Mouse (Mus musculus) ES-Bruce4 (cell line): ENCODE results near the gene 9930104L06Rik. TPM values are rescaled to one million over a fixed set of nuclear protein-coding genes. Genes with fewer than 3 reads are reported as not detected.

Experiments used
- H3K27ac ChIP-seq: 2 replicates; pipeline ENCODE4 v1.5.1; 2012; ENCODE audit warnings: low read length, inconsistent platforms; ENCODE audit not compliant: insufficient read depth
- H3K27me3 ChIP-seq: 2 replicates; pipeline ENCODE4 v1.6.1; 2012; ENCODE audit warnings: mild to moderate bottlenecking, low read length, inconsistent platforms; ENCODE audit not compliant: control insufficient read depth, poor library complexity, insufficient read depth, severe bottlenecking
- H3K36me3 ChIP-seq: 2 replicates; pipeline ENCODE4 v1.6.1; 2012; ENCODE audit warnings: inconsistent platforms, mild to moderate bottlenecking, low read length, moderate library complexity; ENCODE audit not compliant: control insufficient read depth, poor library complexity, insufficient read depth, severe bottlenecking
- H3K4me1 ChIP-seq: one replicate; pipeline ENCODE4 v1.8.1; 2011; ENCODE audit warnings: low read length; ENCODE audit not compliant: control insufficient read depth, insufficient read depth
- H3K4me3 ChIP-seq: 2 replicates; pipeline ENCODE4 v1.5.1; 2011; ENCODE audit warnings: low read depth, mild to moderate bottlenecking, low read length
- H3K9ac ChIP-seq: 2 replicates; pipeline ENCODE4 v1.6.1; 2012; ENCODE audit warnings: low read depth, mild to moderate bottlenecking, inconsistent platforms; ENCODE audit not compliant: poor library complexity, severe bottlenecking
- H3K9me3 ChIP-seq: replicated peaks from 2 replicates; pipeline ENCODE4 v1.6.1; 2012; ENCODE audit warnings: mild to moderate bottlenecking, low read length, inconsistent platforms; ENCODE audit not compliant: control insufficient read depth, poor library complexity, insufficient read depth, severe bottlenecking
- CTCF ChIP-seq: IDR thresholded peaks from one replicate; pipeline ENCODE4 v1.8.1; 2011; ENCODE audit warnings: low read depth, low read length
- EP300 ChIP-seq: IDR thresholded peaks from 2 replicates; pipeline ENCODE4 v1.6.1; 2011; ENCODE audit warnings: low read depth, low read length; ENCODE audit not compliant: insufficient read depth
- POLR2A ChIP-seq: IDR thresholded peaks from one replicate; pipeline ENCODE4 v1.8.1; 2011; ENCODE audit warnings: low read length; ENCODE audit not compliant: insufficient read depth
- polyA plus RNA-seq: library from polyadenylated mRNA; stranded (reverse); fragments of >200 nt; gene quantifications from 2 replicates; pipeline ENCODE4 v1.2.4, GENCODE M21; 2011; ENCODE audit warnings: low read depth; ENCODE audit not compliant: missing spikeins, insufficient read depth, insufficient read length

Gene 9930104L06Rik
- polyA plus RNA-seq, 1 experiment: 15.2 TPM

DNA sequence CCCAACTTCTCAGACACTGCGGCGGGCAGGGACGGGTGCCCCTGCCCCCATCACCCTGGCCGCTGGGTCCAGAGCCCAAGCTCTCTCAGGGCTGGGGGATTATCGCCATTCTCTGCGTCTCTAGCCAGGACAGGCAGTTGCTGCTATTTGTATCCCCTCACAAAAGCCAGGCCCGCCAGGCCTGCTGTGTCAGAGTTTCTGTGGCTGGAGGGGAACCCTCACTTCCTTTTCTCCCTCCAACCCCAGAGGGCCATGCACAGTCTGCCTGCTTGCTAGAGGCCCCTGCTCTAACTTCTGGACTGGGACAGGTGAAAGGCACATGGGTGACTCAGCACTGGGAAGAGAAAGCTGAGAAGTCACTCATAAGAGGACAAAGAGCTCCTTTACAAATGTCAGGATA lies 53.5 kb downstream of the 9930104L06Rik start:
- H3K9ac ChIP-seq: 0 out of 2 replicates have a peak overlapping the region, but pooled peaks have one; percentile 40

More for the DNA sequence above, 53.5 kb downstream of the 9930104L06Rik start:
- Histone ChIP-seq H3K27me3 (peaks cover 5% of the 10 kb centered on the region; the same call in 1 of the 2 replicates), H3K27ac (no peak overlapping the region), H3K4me3 (peak overlapping the region; percentile 35), H3K9me3 (no peaks in the 10 kb centered on the region), H3K4me1 (no peaks in the 10 kb centered on the region), H3K36me3 (no peaks in the 10 kb centered on the region)
- TF ChIP-seq EP300 (no peak), CTCF (no peak), POLR2A (no peak)

Other genes with a start within 250 kb of the 9930104L06Rik start
- 56.9 and 60.4 TPM in 2 replicates for gene Utp11, start 243.4 kb upstream of the 9930104L06Rik start, polyA plus RNA-seq
- 11.4 and 14.0 TPM in 2 replicates for gene Fhl3, start 236.3 kb upstream of the 9930104L06Rik start, polyA plus RNA-seq
- 110 and 127 TPM in 2 replicates for gene Sf3a3, start 222.3 kb upstream of the 9930104L06Rik start, polyA plus RNA-seq
- 21.7 and 27.0 TPM in 2 replicates for gene Inpp5b, start 195.2 kb upstream of the 9930104L06Rik start, polyA plus RNA-seq
- 15.8 and 16.4 TPM in 2 replicates for gene Mtf1, start 134.9 kb upstream of the 9930104L06Rik start, polyA plus RNA-seq
- 41.9 and 48.4 TPM in 2 replicates for gene Yrdc, start 86.4 kb upstream of the 9930104L06Rik start, polyA plus RNA-seq
- gene 1110065P20Rik, start 85.9 kb upstream of the 9930104L06Rik start, polyA plus RNA-seq: 15.1 and 16.0 TPM in 2 replicates
- gene Maneal, start 74.9 kb upstream of the 9930104L06Rik start, polyA plus RNA-seq: 3.8 and 4.8 TPM in 2 replicates
- gene Epha10, start 56.1 kb upstream of the 9930104L06Rik start, polyA plus RNA-seq: 0.37 and 0.84 TPM in 2 replicates
- 209 and 212 TPM in 2 replicates for gene Cdca8, start 2.3 kb downstream of the 9930104L06Rik start, polyA plus RNA-seq
- gene Rspo1, start 49.4 kb downstream of the 9930104L06Rik start, polyA plus RNA-seq: 1.9 and 2.5 TPM in 2 replicates
- 112 and 140 TPM in 2 replicates for gene Gnl2, start 79.5 kb downstream of the 9930104L06Rik start, polyA plus RNA-seq
- gene Dnali1, start 128.7 kb downstream of the 9930104L06Rik start, polyA plus RNA-seq: not detected in 2 replicates
- gene Snip1, start 129.6 kb downstream of the 9930104L06Rik start, polyA plus RNA-seq: 20.0 and 23.8 TPM in 2 replicates
- 35.2 and 39.6 TPM in 2 replicates for gene Meaf6, start 148.1 kb downstream of the 9930104L06Rik start, polyA plus RNA-seq
- 3.6 and 4.7 TPM in 2 replicates for gene Zc3h12a, start 190.8 kb downstream of the 9930104L06Rik start, polyA plus RNA-seq